Mouse (Mus musculus) cerebellum, postnatal 10 days (tissue): ENCODE data around the gene Mtfmt.
A peak's percentile ranks its signal among the peaks of the same experiment; 100 is the strongest.

Experiments
- DNase-seq, 2 experiments: peaks; one replicate each; pipeline ENCODE4 v3.0.0; 2021; ENCODE audit warnings: mixed read lengths in 2 of 2

Mtfmt gene

GRCm38 (mm10) chr9:65435671-65436301 is at the start of gene Mtfmt:
TSS of gene Mtfmt (plus strand) at chr9:65435782.
- DNase-seq: peak; percentile 97 to 98

GRCm38 (mm10) chr9:65386373-65387140 is 49.0 kb upstream of the Mtfmt start:
- DNase-seq: no peak

- no peak for DNase-seq
Measured at GRCm38 (mm10) chr9:65390752-65391612, 44.6 kb upstream of the Mtfmt start.

- DNase-seq: no peak
Measured at GRCm38 (mm10) chr9:65391613-65391964, 44.0 kb upstream of the Mtfmt start, which contains the start of gene Kbtbd13. TSS of gene Kbtbd13 (minus strand) at chr9:65391652.

- DNase-seq: peak; percentile 85
Measured at GRCm38 (mm10) chr9:65392638-65393364, 42.8 kb upstream of the Mtfmt start.

- no peak for DNase-seq
Measured at GRCm38 (mm10) chr9:65393606-65394005, 42.0 kb upstream of the Mtfmt start.

GRCm38 (mm10) chr9:65394360-65394759 is 41.2 kb upstream of the Mtfmt start:
- no peak for DNase-seq

GRCm38 (mm10) chr9:65398279-65398678 is 37.3 kb upstream of the Mtfmt start, which contains the start of gene Rasl12:
TSS of gene Rasl12 (plus strand) at chr9:65398506.
- DNase-seq: peak; percentile 86 to 91

GRCm38 (mm10) chr9:65399934-65400333 is 35.6 kb upstream of the Mtfmt start:
- no peak for DNase-seq

GRCm38 (mm10) chr9:65404331-65405183 is 31.0 kb upstream of the Mtfmt start:
- DNase-seq: peak; percentile 88 to 89

GRCm38 (mm10) chr9:65405184-65405449 is 30.5 kb upstream of the Mtfmt start:
- DNase-seq: no peak

- DNase-seq: no peak
Measured at GRCm38 (mm10) chr9:65407327-65407726, 28.3 kb upstream of the Mtfmt start.

GRCm38 (mm10) chr9:65407861-65408260 is 27.7 kb upstream of the Mtfmt start:
- no peak for DNase-seq

- peak; percentile 56 to 58 for DNase-seq
Measured at GRCm38 (mm10) chr9:65408871-65409295, 26.7 kb upstream of the Mtfmt start.

GRCm38 (mm10) chr9:65410378-65410777 is 25.2 kb upstream of the Mtfmt start:
- no peak for DNase-seq

GRCm38 (mm10) chr9:65411326-65411725 is 24.3 kb upstream of the Mtfmt start:
- DNase-seq: no peak

GRCm38 (mm10) chr9:65417738-65418137 is 17.8 kb upstream of the Mtfmt start:
- DNase-seq: no peak

- DNase-seq: no peak
Measured at GRCm38 (mm10) chr9:65419633-65420032, 15.9 kb upstream of the Mtfmt start.

GRCm38 (mm10) chr9:65422760-65423501 is 12.7 kb upstream of the Mtfmt start, which contains the start of gene Slc51b:
TSS of gene Slc51b (minus strand) at chr9:65422955.
- no peak for DNase-seq

- no peak for DNase-seq
Measured at GRCm38 (mm10) chr9:65424393-65424792, 11.2 kb upstream of the Mtfmt start.

- DNase-seq: no peak
Measured at GRCm38 (mm10) chr9:65427511-65427910, 8.1 kb upstream of the Mtfmt start.
